Mouse (Mus musculus): ENCODE measurements around the gene Unc5cl.

GRCm38 (mm10) chr17:48509596-48509995 is 54.9 kb downstream of the Unc5cl start:
- TF ChIP-seq POLR2A (IDR thresholded peaks at IDR 0.05; ENCODE audit: borderline replicate concordance, control insufficient read depth, low read depth, low read length) (no peak), CTCF (IDR thresholded peaks at IDR 0.05; ENCODE audit: control insufficient read depth, insufficient read depth, low read length) (no peak)

All from bone marrow, adult 2 months (tissue).